Mouse (Mus musculus): Measurements from ENCODE around the gene Zswim5.
"Not testable (repeated sequence)": the region's sequence is repeated elsewhere in the genome, so short reads cannot be mapped to it uniquely, and the experiment has no call there.

Zswim5 gene

GRCm38 (mm10) chr4:116876995-116877728 is at the start of gene Zswim5:
Gene Zswim5, plus strand, starts transcription at chr4:116877376.
- peak; percentile 39 for DNase-seq

- no peak for DNase-seq
Measured at GRCm38 (mm10) chr4:116827819-116828218, 49.4 kb upstream of the Zswim5 start.

GRCm38 (mm10) chr4:116829364-116830069 is 47.7 kb upstream of the Zswim5 start:
- DNase-seq: no peak

GRCm38 (mm10) chr4:116830070-116830368 is 47.2 kb upstream of the Zswim5 start:
- no peak for DNase-seq

GRCm38 (mm10) chr4:116838999-116839398 is 38.2 kb upstream of the Zswim5 start:
- DNase-seq: no peak

- not testable (repeated sequence) for DNase-seq
Measured at GRCm38 (mm10) chr4:116840096-116840495, 37.1 kb upstream of the Zswim5 start.

- DNase-seq: no peak
Measured at GRCm38 (mm10) chr4:116840841-116841240, 36.3 kb upstream of the Zswim5 start.

GRCm38 (mm10) chr4:116844324-116844723 is 32.9 kb upstream of the Zswim5 start:
- DNase-seq: no peak

GRCm38 (mm10) chr4:116849901-116850300 is 27.3 kb upstream of the Zswim5 start:
- DNase-seq: no peak

GRCm38 (mm10) chr4:116854286-116854685 is 22.9 kb upstream of the Zswim5 start:
- DNase-seq: no peak

GRCm38 (mm10) chr4:116857203-116857602 is 20.0 kb upstream of the Zswim5 start:
- no peak for DNase-seq

GRCm38 (mm10) chr4:116859711-116860110 is 17.5 kb upstream of the Zswim5 start:
- no peak for DNase-seq

- DNase-seq: no peak
Measured at GRCm38 (mm10) chr4:116862023-116862422, 15.2 kb upstream of the Zswim5 start.

- DNase-seq: no peak
Measured at GRCm38 (mm10) chr4:116869898-116870297, 7.3 kb upstream of the Zswim5 start.

- no peak for DNase-seq
Measured at GRCm38 (mm10) chr4:116874595-116874994, 2.6 kb upstream of the Zswim5 start.

- DNase-seq: no peak
Measured at GRCm38 (mm10) chr4:116876630-116876994, 564 bp upstream of the Zswim5 start.

GRCm38 (mm10) chr4:116877729-116878321 is 649 bp downstream of the Zswim5 start:
- peak; percentile 22 for DNase-seq

GRCm38 (mm10) chr4:116878491-116878890 is 1.3 kb downstream of the Zswim5 start:
- DNase-seq: no peak

- no peak for DNase-seq
Measured at GRCm38 (mm10) chr4:116882679-116883078, 5.5 kb downstream of the Zswim5 start.

GRCm38 (mm10) chr4:116894200-116895080 is 17.3 kb downstream of the Zswim5 start:
- DNase-seq: no peak

- no peak for DNase-seq
Measured at GRCm38 (mm10) chr4:116910489-116911181, 33.5 kb downstream of the Zswim5 start.

- no peak for DNase-seq
Measured at GRCm38 (mm10) chr4:116911202-116911601, 34.0 kb downstream of the Zswim5 start.

Measured in liver (tissue).